Mouse (Mus musculus) heart, embryonic 14.5 days (tissue): ENCODE results near the gene Tmem69. TPM values are rescaled to one million over a fixed set of nuclear protein-coding genes. Genes with fewer than 3 reads are reported as not detected.

Source experiments
- ATAC-seq: fragments of 200-750 bp; cut with Nextera tagmentation; 2 replicates; pipeline ENCODE4 v1.8.0; 2017; ENCODE audit warnings: low read depth, moderate TSS enrichment; ENCODE audit not compliant: insufficient number of reproducible peaks, insufficient read depth, low FRiP score
- H3K27ac ChIP-seq, 2 experiments: fragments of 200-500 bp in 1 of 2; fragments of 300-500 bp in 1 of 2; sonication (generic) in 1 of 2; replicated peaks in 1 of 2; 2 replicates each; pipeline ENCODE4 v1.5.1; 2012 to 2014; ENCODE audit warnings: low read depth in 2 of 2, low read length in 2 of 2, control low read depth in 1 of 2, mild to moderate bottlenecking in 1 of 2, mixed read lengths in 1 of 2; ENCODE audit not compliant: control insufficient read depth in 1 of 2, insufficient read depth in 1 of 2
- H3K27me3 ChIP-seq: fragments of 300-500 bp; sonication (generic); 2 replicates; pipeline ENCODE4 v1.6.1; 2014; ENCODE audit warnings: mild to moderate bottlenecking, low read length, control low read depth; ENCODE audit not compliant: control insufficient read depth, insufficient read depth
- H3K36me3 ChIP-seq: fragments of 300-500 bp; sonication (generic); 2 replicates; pipeline ENCODE4 v1.6.1; 2014; ENCODE audit warnings: mild to moderate bottlenecking, control low read depth, low read length, mixed read lengths; ENCODE audit not compliant: control insufficient read depth, insufficient read depth
- H3K4me1 ChIP-seq, 2 experiments: fragments of 200-500 bp in 1 of 2; fragments of 300-500 bp in 1 of 2; sonication (generic) in 1 of 2; 2 replicates each; pipeline ENCODE4 v1.6.1; 2012 to 2014; ENCODE audit warnings: low read length in 2 of 2, control low read depth in 1 of 2, mixed read lengths in 1 of 2; ENCODE audit not compliant: control insufficient read depth in 2 of 2, insufficient read depth in 2 of 2
- H3K4me2 ChIP-seq: fragments of 300-500 bp; sonication (generic); 2 replicates; pipeline ENCODE4 v1.6.1; 2014; ENCODE audit warnings: mild to moderate bottlenecking, low read length
- H3K4me3 ChIP-seq, 2 experiments: fragments of 200-500 bp in 1 of 2; fragments of 300-500 bp in 1 of 2; sonication (generic) in 1 of 2; 2 replicates each; pipeline ENCODE4 v1.5.1; 2012 to 2014; ENCODE audit warnings: low read length in 2 of 2, mild to moderate bottlenecking in 2 of 2, control low read depth in 1 of 2, low read depth in 1 of 2, moderate library complexity in 1 of 2; ENCODE audit not compliant: control insufficient read depth in 1 of 2, insufficient read depth in 1 of 2
- H3K9ac ChIP-seq: fragments of 300-500 bp; sonication (generic); 2 replicates; pipeline ENCODE4 v1.6.1; 2014; ENCODE audit warnings: mild to moderate bottlenecking, low read length
- H3K9me3 ChIP-seq: fragments of 300-500 bp; sonication (generic); 2 replicates; pipeline ENCODE4 v1.6.1; 2016; ENCODE audit warnings: low read length, control low read depth; ENCODE audit not compliant: control insufficient read depth
- WGBS: fragments of 180-500 bp; shearing (Covaris S2); extraction: QIAGEN DNeasy Blood & Tissue Kit; methylation state at CpG from one replicate; pipeline ENCODE4 v1.1.7; 2014; 5-methylcytosine and 5-hydroxymethylcytosine counted together
- polyA plus RNA-seq: library from polyadenylated mRNA; unstranded; fragments of >200 nt; fragmentation: Nextera tagmentation; extraction: Ambion mirVana; gene quantifications from 2 replicates; pipeline ENCODE4 v1.2.1, GENCODE M21; 2014

Tmem69 gene
- polyA plus RNA-seq, 1 experiment from 2014 or later: 24.5 TPM

DNA sequence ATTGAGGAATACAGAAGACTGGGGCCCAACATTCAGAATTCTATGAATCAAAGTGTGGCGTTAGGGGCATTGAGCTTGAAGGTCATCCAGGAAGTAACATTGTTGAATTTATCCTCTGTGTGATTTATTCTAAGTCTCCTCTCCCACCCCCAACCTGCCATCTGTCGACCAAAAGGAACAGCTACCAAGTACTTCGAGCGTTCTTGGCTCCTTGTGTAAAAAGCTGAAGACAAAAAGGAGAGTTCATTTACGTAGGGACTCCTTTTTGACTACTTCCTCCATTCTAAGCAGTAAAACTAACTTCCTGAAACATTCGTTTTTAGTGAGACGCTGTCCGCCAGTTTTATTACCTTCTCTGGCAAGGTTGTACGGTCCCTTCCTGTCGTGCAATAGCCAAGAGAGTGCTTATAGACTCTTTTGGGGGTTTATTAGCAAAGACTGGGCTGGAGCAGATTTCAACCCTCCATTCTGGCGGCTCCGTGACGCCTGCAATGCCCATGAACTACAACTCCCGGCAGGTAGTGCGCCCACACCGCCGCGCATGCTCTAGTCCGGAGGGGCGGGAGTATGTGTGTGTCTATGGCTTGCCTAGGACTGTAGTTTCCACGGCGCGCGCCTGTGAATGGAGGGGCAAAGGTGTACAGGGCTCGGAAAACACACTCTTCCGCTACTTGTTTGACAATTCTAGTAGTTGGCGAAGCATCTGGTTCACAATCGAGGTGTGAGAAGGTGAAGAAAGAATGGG is 997 bp upstream of the Tmem69 start:
- Histone ChIP-seq H3K9me3 (no peaks in the 10 kb centered on the region), H3K4me2 (peak overlapping the region; percentile 72), H3K4me1 (peaks cover 0 to 14% of the 10 kb centered on the region in 2 experiments; a peak in 2 of 4 replicates), H3K27me3 (no peaks in the 10 kb centered on the region), H3K36me3 (peaks cover 25% of the 10 kb centered on the region), H3K4me3 (peak overlapping the region; percentile 59 to 97), H3K27ac (peak overlapping the region; percentile 94 to 99), H3K9ac (peak overlapping the region; percentile 96)
- WGBS: under 1% methylated on average over 28 of the region's 28 CpGs
- peak; percentile 95 for ATAC-seq

- Histone ChIP-seq H3K9ac (no peak overlapping the region), H3K4me1 (no peaks in the 10 kb centered on the region; a peak in 1 of 4 replicates), H3K27ac (no peak overlapping the region), H3K4me3 (no peak overlapping the region), H3K36me3 (peaks cover 23% of the 10 kb centered on the region), H3K4me2 (no peak overlapping the region), H3K9me3 (no peaks in the 10 kb centered on the region), H3K27me3 (no peaks in the 10 kb centered on the region)
- ATAC-seq: no peak
- WGBS: 83% methylated on average over 3 of the region's 3 CpGs
Observed at GRCm38 (mm10) chr4:116553035-116553434, 2.7 kb downstream of the Tmem69 start.

DNA sequence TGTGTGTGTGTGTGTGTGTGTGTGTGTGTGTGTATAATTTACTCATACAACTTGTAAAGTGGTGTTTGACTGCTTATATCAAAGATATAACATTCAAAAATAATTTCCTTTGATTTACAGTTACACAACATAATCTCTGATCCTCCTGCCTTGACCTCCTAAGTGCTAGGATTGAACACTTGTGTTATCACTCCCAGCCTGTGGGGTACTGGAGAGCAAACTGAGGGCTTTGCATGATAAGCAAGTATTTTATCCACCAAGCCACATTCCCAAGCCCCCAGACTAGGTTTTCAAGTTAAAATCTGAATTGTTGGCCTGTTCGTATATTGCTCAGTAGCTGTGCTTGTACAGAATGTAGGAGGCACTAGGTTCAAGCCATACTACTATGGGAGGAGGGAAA is 5.3 kb downstream of the Tmem69 start:
- Histone ChIP-seq H3K4me1 (no peaks in the 10 kb centered on the region; a peak in 1 of 4 replicates), H3K4me3 (no peak overlapping the region), H3K27ac (no peak overlapping the region), H3K9me3 (no peaks in the 10 kb centered on the region), H3K4me2 (no peak overlapping the region), H3K36me3 (peaks cover 23% of the 10 kb centered on the region), H3K9ac (no peak overlapping the region), H3K27me3 (no peaks in the 10 kb centered on the region)
- ATAC-seq: no peak
- WGBS: 39% methylated on average over 1 of the region's 1 CpGs

DNA sequence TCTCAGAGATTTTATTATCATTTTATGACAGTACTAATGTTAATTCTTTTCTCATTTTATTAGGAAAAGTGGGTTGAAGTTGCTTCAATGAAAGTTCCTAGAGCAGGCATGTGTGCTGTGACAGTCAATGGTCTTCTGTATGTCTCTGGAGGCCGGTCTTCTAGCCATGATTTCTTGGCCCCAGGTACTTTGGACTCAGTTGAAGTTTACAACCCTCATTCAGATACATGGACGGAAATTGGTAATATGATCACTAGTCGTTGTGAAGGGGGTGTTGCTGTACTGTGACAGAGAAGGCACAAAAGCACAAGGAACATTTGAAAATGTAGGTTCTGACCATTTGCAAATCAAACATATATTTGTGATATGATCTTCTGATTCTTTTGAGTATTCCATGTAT is 18.0 kb downstream of the Tmem69 start:
- WGBS: 89% methylated on average over 3 of the region's 3 CpGs
- H3K9ac ChIP-seq: no peak overlapping the region
- no peak overlapping the region for H3K4me3 ChIP-seq
- H3K27me3 ChIP-seq: no peaks in the 10 kb centered on the region
- no peak overlapping the region for H3K4me2 ChIP-seq
- H3K9me3 ChIP-seq: no peaks in the 10 kb centered on the region
- no peaks in the 10 kb centered on the region for H3K4me1 ChIP-seq
- no peak for ATAC-seq
- no peak overlapping the region for H3K27ac ChIP-seq
- peaks cover 17% of the 10 kb centered on the region for H3K36me3 ChIP-seq

DNA sequence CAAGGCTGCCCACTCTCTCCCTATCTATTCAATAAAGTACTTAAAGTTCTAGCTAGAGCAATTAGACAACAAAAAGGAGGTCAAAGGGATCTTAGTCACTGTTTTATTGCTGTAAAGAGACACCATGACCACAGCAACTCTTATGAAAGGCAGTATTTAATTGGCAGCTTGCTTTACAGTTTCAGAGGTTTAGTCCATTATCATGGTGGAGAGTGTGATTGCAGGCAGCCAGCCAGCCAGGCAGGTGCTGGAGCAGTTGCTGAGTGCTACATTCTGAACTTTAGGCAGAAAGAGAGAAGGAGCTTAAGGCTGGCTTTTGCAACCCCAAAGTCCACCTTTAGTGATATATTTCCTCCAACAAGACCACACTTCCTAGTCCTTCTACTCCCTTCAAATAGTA is 19.4 kb downstream of the Tmem69 start:
- ATAC-seq: no peak
- Histone ChIP-seq H3K9ac (no peak overlapping the region), H3K36me3 (peaks cover 25% of the 10 kb centered on the region), H3K4me2 (no peak overlapping the region), H3K9me3 (no peaks in the 10 kb centered on the region), H3K27ac (no peak overlapping the region), H3K27me3 (no peaks in the 10 kb centered on the region), H3K4me1 (no peaks in the 10 kb centered on the region), H3K4me3 (no peak overlapping the region)

GRCm38 (mm10) chr4:116531109-116531508 is 24.6 kb downstream of the Tmem69 start:
- no peaks in the 10 kb centered on the region for H3K4me1 ChIP-seq
- H3K4me2 ChIP-seq: no peak overlapping the region
- no peak overlapping the region for H3K9ac ChIP-seq
- no peak overlapping the region for H3K27ac ChIP-seq
- no peaks in the 10 kb centered on the region for H3K9me3 ChIP-seq
- H3K27me3 ChIP-seq: no peaks in the 10 kb centered on the region
- H3K4me3 ChIP-seq: no peak overlapping the region
- 63% methylated on average over 2 of the region's 2 CpGs for WGBS
- no peak for ATAC-seq
- H3K36me3 ChIP-seq: peaks cover 37% of the 10 kb centered on the region

- Histone ChIP-seq H3K9me3 (no peaks in the 10 kb centered on the region), H3K36me3 (0 out of 2 replicates have a peak, but pooled peaks cover 9% of the 10 kb centered on the region), H3K27ac (peak within 1 kb of the TSS; percentile 95), H3K9ac (peak within 1 kb of the TSS; percentile 88), H3K4me2 (peak within 1 kb of the TSS; percentile 87), H3K4me3 (peak within 1 kb of the TSS; percentile 59 to 67), H3K4me1 (peaks cover 3 to 10% of the 10 kb centered on the region in 2 experiments; a peak in 3 of 4 replicates), H3K27me3 (no peaks in the 10 kb centered on the region)
- under 1% methylated on average over 51 of the region's 55 CpGs for WGBS
- peak; percentile 97 for ATAC-seq
Observed at GRCm38 (mm10) chr4:116507425-116508218, 48.1 kb downstream of the Tmem69 start, which contains the start of gene Ipp. TSS of gene Ipp (plus strand) at chr4:116507549.
